Mouse (Mus musculus) erythroblast, embryonic 14.5 days (primary cell): ENCODE data around the gene Vps41.

Source experiments
- GATA1 ChIP-seq: IDR thresholded peaks from 2 replicates; pipeline ENCODE4 v1.6.1; 2012; ENCODE audit warnings: low read length, inconsistent platforms, mixed read lengths
- TAL1 ChIP-seq: IDR thresholded peaks from 3 replicates; pipeline ENCODE4 v1.6.1; 2012; ENCODE audit warnings: low read length, inconsistent platforms, mixed read lengths

- TF ChIP-seq GATA1 (no peak), TAL1 (no peak)
Measured at GRCm38 (mm10) chr13:18824420-18825123, 107.5 kb downstream of the Vps41 start.
